Mouse (Mus musculus): ENCODE measurements around the gene Abhd8.

Gene Abhd8

GRCm38 (mm10) chr8:71477196-71477845 lies 13.9 kb upstream of the Abhd8 start:
- no peak for DNase-seq

- peak; percentile 78 for DNase-seq
Observed at GRCm38 (mm10) chr8:71476099-71476940, 12.9 kb upstream of the Abhd8 start.

- DNase-seq: no peak
Observed at GRCm38 (mm10) chr8:71475702-71476075, 12.2 kb upstream of the Abhd8 start.

- DNase-seq: no peak
Observed at GRCm38 (mm10) chr8:71474785-71475701, 11.6 kb upstream of the Abhd8 start.

- DNase-seq: no peak
Observed at GRCm38 (mm10) chr8:71474344-71474743, 10.9 kb upstream of the Abhd8 start.

GRCm38 (mm10) chr8:71472601-71473386 lies 9.3 kb upstream of the Abhd8 start:
- DNase-seq: no peak

- no peak for DNase-seq
Observed at GRCm38 (mm10) chr8:71471861-71472260, 8.4 kb upstream of the Abhd8 start.

GRCm38 (mm10) chr8:71470913-71471255 lies 7.4 kb upstream of the Abhd8 start:
- no peak for DNase-seq

- no peak for DNase-seq
Observed at GRCm38 (mm10) chr8:71470146-71470912, 6.9 kb upstream of the Abhd8 start.

- peak; percentile 54 for DNase-seq
Observed at GRCm38 (mm10) chr8:71469411-71469810, 6.0 kb upstream of the Abhd8 start.

- peak; percentile 99 for DNase-seq
Observed at GRCm38 (mm10) chr8:71468916-71469315, 5.5 kb upstream of the Abhd8 start, which contains the start of gene Dda1. Gene Dda1, plus strand, starts transcription at chr8:71469199.

GRCm38 (mm10) chr8:71468001-71468400 lies 4.5 kb upstream of the Abhd8 start:
- DNase-seq: no peak

GRCm38 (mm10) chr8:71467201-71467600 lies 3.7 kb upstream of the Abhd8 start:
- no peak for DNase-seq

- peak; percentile 23 for DNase-seq
Observed at GRCm38 (mm10) chr8:71466198-71466597, 2.7 kb upstream of the Abhd8 start.

- peak; percentile 11 for DNase-seq
Observed at GRCm38 (mm10) chr8:71465733-71466132, 2.3 kb upstream of the Abhd8 start.

- peak; percentile 100 for DNase-seq
Observed at GRCm38 (mm10) chr8:71464513-71465500, 1.4 kb upstream of the Abhd8 start, which contains the start of gene Mrpl34. Gene Mrpl34, plus strand, starts transcription at chr8:71464959.

- DNase-seq: peak; percentile 45
Observed at GRCm38 (mm10) chr8:71462786-71463185, 669 bp downstream of the Abhd8 start.

GRCm38 (mm10) chr8:71462191-71462590 lies 1.3 kb downstream of the Abhd8 start:
- peak; percentile 5 for DNase-seq

GRCm38 (mm10) chr8:71461152-71461840 lies 2.2 kb downstream of the Abhd8 start:
- DNase-seq: peak; percentile 16

GRCm38 (mm10) chr8:71460716-71461115 lies 2.7 kb downstream of the Abhd8 start:
- DNase-seq: no peak
